Mouse (Mus musculus) heart, adult 2 months (tissue): ENCODE results near the gene Glp2r. TPM values are rescaled to one million over a fixed set of nuclear protein-coding genes. Genes with fewer than 3 reads are reported as not detected.

Experiments
- DNase-seq, 2 experiments: peaks; one replicate each; pipeline ENCODE4 v3.0.0; 2021
- H3K27ac ChIP-seq: fragments of 200-600 bp; 2 replicates; pipeline ENCODE4 v1.8.1; 2022
- H3K27me3 ChIP-seq: fragments of 200-500 bp; 2 replicates; pipeline ENCODE4 v1.6.1; 2012; ENCODE audit warnings: mild to moderate bottlenecking, low read length, inconsistent platforms, mixed read lengths; ENCODE audit not compliant: control insufficient read depth, insufficient read depth
- H3K36me3 ChIP-seq: fragments of 200-500 bp; 2 replicates; pipeline ENCODE4 v1.6.1; 2012; ENCODE audit warnings: low read length, inconsistent platforms; ENCODE audit not compliant: control insufficient read depth, insufficient read depth
- H3K4me1 ChIP-seq: fragments of 200-500 bp; 2 replicates; pipeline ENCODE4 v1.6.1; 2011; ENCODE audit warnings: low read length; ENCODE audit not compliant: control insufficient read depth, insufficient read depth
- H3K4me3 ChIP-seq: fragments of 200-600 bp; 2 replicates; pipeline ENCODE4 v1.8.1; 2022
- H3K79me2 ChIP-seq: fragments of 200-500 bp; replicated peaks from 2 replicates; pipeline ENCODE4 v1.6.1; 2012; ENCODE audit warnings: mild to moderate bottlenecking, inconsistent platforms, low read length, moderate library complexity, mixed read lengths; ENCODE audit not compliant: control insufficient read depth, insufficient read depth
- H3K9ac ChIP-seq: fragments of 200-500 bp; 2 replicates; pipeline ENCODE4 v1.6.1; 2012; ENCODE audit warnings: low read depth, mild to moderate bottlenecking, control low read depth, inconsistent platforms, low read length, mixed read lengths
- CTCF ChIP-seq: fragments of 200-600 bp; IDR thresholded peaks from 2 replicates; pipeline ENCODE4 v1.8.1; 2022; ENCODE audit warnings: antibody characterized with exemption, mild to moderate bottlenecking, moderate library complexity
- EP300 ChIP-seq: fragments of 200-500 bp; IDR thresholded peaks from 2 replicates; pipeline ENCODE4 v1.6.1; 2011; ENCODE audit warnings: low read depth, low read length, control low read depth; ENCODE audit not compliant: insufficient read depth
- POLR2A ChIP-seq: fragments of 200-500 bp; IDR thresholded peaks from 2 replicates; pipeline ENCODE4 v1.6.1; 2011; ENCODE audit warnings: mild to moderate bottlenecking, low read depth, low read length, control low read depth; ENCODE audit not compliant: insufficient read depth
- WGBS: fragments of 180-500 bp; shearing (Covaris S2); methylation state at CpG from one replicate; pipeline ENCODE4 v1.1.7; 2018; 5-methylcytosine and 5-hydroxymethylcytosine counted together
- intact Hi-C: fragments of 180-260 bp; cut with DNase I; formaldehyde crosslinking; loops from one replicate; pipeline ENCODE4 v1.15.1; 2025
- long read RNA-seq: library from polyadenylated mRNA; stranded (forward); transcript quantifications from one replicate; pipeline ENCODE4 v2.0.0, GENCODE M21; 2021
- polyA plus RNA-seq: library from polyadenylated mRNA; depleted of rRNA; stranded (reverse); fragments of >200 nt; gene quantifications from 2 replicates; pipeline ENCODE4 v1.2.3, GENCODE M21; 2012; rRNA removed
- total RNA-seq, 2 experiments: library from RNA; stranded (reverse); gene quantifications; 2 replicates each; pipeline ENCODE4 v1.2.3; 2021

Glp2r gene
- total RNA-seq, result not detected
- polyA plus RNA-seq, result not detected in 2 replicates
- long read RNA-seq, partial matches to known transcripts, result 0 of 16 reads
- long read RNA-seq, other reads (novel, unspliced or antisense), result 16 of 16 reads

DNA sequence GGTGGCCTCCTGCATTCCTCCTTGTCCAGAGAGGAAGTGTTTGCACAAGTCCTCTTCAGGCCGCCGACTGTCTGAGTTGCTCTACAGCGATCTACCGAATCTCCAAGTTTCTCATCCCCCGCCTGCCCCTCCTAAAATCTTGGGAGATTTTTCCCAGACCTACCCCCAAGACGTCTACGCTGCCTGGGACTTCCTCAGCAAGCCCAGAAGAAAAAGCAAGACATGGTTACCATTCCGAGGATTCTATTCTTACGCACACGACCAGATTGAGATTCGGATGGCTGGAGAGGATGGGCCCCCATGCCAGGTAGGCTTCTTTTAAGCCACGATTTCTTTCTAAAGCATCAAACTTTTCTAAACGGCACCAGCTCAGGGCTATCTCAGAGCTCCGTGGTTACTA is at the start of gene Glp2r:
Gene Glp2r, minus strand, starts transcription at position 101 of the 400 bp plus-strand sequence.
- intact Hi-C loops, result no loop called here
- H3K27me3 ChIP-seq, result no peaks in the 10 kb centered on the region
- H3K79me2 ChIP-seq, result no peaks in the 10 kb centered on the region
- DNase-seq, result no peak
- TF ChIP-seq EP300, result no peak
- TF ChIP-seq CTCF, result no peak
- no peak for TF ChIP-seq POLR2A
- no peaks in the 10 kb centered on the region for H3K36me3 ChIP-seq
- H3K27ac ChIP-seq, result no peak within 1 kb of the TSS
- 78% methylated on average over 14 of the region's 14 CpGs for WGBS
- H3K4me1 ChIP-seq, result no peaks in the 10 kb centered on the region
- no peak within 1 kb of the TSS for H3K4me3 ChIP-seq
- H3K9ac ChIP-seq, result no peak within 1 kb of the TSS

DNA sequence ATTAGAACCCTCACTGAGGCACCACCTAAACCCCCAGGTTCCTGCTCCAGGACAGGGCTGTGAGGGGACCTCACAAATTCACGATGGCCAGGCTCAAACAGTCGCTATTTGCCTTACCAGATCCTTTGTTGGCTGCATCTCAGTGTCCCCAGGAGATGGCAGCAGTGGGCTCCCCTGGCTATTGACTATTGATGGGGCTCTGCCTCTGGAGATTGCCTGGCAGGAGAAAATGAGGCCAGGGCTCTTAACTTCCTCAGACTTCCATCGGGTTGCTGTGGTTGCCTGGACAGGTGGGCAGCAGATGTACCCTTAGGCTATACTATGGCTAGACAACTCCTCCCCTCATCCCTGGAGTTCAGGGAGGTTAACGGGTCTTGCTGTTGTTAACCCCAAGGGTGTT is 49.3 kb upstream of the Glp2r start:
- Histone ChIP-seq H3K4me1 (no peaks in the 10 kb centered on the region), H3K79me2 (no peaks in the 10 kb centered on the region), H3K36me3 (no peaks in the 10 kb centered on the region), H3K9ac (no peak overlapping the region), H3K27me3 (no peaks in the 10 kb centered on the region), H3K27ac (no peak overlapping the region), H3K4me3 (no peak overlapping the region)
- 30% methylated on average over 4 of the region's 4 CpGs for WGBS
- DNase-seq, result peak in 1 of 2 experiments; percentile 31
- intact Hi-C loops, result no loop called here
- TF ChIP-seq CTCF (peak; percentile 67), EP300 (no peak)

DNA sequence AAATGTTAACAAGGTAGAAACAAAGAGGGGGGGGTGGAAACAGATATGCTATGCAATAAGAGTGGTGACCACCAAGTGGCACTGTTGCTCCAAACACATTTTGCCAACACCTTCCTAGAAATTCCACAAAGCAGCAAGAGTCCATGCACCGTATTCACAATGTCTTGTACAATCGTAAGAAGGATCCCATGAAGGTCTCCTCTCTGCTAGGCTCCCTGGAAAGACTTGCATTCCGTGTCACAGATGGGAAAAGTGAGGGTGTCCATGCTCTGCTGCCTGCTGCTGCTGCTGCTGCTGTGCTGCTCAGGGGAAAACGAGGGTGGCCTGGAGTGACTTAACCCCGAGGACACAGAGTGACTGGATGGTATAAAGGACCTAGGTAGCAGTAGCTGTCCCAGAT is 48.7 kb upstream of the Glp2r start:
- WGBS, result 8% methylated on average over 5 of the region's 5 CpGs
- H3K4me3 ChIP-seq, result no peak overlapping the region

DNA sequence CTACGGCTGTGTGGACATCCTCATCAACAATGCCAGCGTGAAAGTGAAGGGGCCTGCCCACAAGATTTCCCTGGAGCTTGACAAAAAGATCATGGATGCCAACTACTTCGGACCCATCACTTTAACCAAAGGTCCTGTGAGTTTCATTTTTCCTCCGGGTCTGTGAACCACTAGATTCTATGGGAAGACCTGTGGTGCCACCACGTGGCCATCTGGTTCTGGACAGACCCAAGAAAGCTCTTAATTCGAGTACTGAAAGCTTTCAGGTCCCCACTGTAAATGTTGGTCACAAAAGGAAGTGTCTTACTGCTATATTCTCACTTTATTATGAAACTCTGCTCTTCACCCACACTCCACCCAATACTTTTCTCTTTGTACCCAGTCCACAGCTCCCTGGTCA is 40.6 kb upstream of the Glp2r start:
- H3K27me3 ChIP-seq, result no peaks in the 10 kb centered on the region
- H3K4me3 ChIP-seq, result no peak overlapping the region
- no peak for TF ChIP-seq EP300
- TF ChIP-seq CTCF, result peak; percentile 57
- no peak for TF ChIP-seq POLR2A
- H3K36me3 ChIP-seq, result no peaks in the 10 kb centered on the region; the same call in 1 of the 2 replicates
- H3K79me2 ChIP-seq, result no peaks in the 10 kb centered on the region
- H3K4me1 ChIP-seq, result no peaks in the 10 kb centered on the region; the same call in 1 of the 2 replicates
- H3K27ac ChIP-seq, result no peak overlapping the region
- intact Hi-C loops, result no loop called here
- 55% methylated on average over 6 of the region's 6 CpGs for WGBS
- no peak overlapping the region for H3K9ac ChIP-seq
- DNase-seq, result no peak

More for the DNA sequence above, 48.7 kb upstream of the Glp2r start:
- no peak overlapping the region for H3K9ac ChIP-seq
- no peaks in the 10 kb centered on the region for H3K4me1 ChIP-seq
- no peaks in the 10 kb centered on the region for H3K27me3 ChIP-seq
- DNase-seq, result no peak
- intact Hi-C loops, result loop anchor here (2.0 kb wide), 2 partner anchors 35 to 111 kb away; no protein-coding TSS in a partner anchor
- H3K36me3 ChIP-seq, result no peaks in the 10 kb centered on the region
- H3K79me2 ChIP-seq, result no peaks in the 10 kb centered on the region
- H3K27ac ChIP-seq, result no peak overlapping the region
- TF ChIP-seq CTCF (peak; percentile 75), POLR2A (no peak)

DNA sequence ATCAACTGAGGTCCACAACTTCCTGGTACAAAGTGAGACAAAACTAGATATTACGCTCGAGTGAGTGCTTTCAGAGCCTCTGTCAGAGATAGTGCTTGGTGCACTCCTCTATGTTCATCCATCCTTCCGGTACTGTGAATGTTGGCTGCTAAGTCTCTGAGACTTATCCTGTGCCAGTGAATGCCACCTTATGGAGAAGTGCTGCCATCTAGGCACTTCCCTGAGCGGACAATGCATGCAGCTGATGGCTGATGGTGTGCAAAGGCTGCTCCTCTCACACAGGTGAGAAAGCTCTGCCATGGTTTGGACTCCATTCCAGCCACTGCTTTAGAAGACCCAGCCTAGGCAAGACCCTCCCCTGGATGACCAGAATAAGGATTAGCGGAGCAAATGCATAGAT is 37.1 kb upstream of the Glp2r start:
- Histone ChIP-seq H3K4me3 (no peak overlapping the region), H3K9ac (no peak overlapping the region), H3K79me2 (no peaks in the 10 kb centered on the region), H3K4me1 (peaks cover 6% of the 10 kb centered on the region; the same call in 1 of the 2 replicates), H3K27ac (no peak overlapping the region), H3K27me3 (no peaks in the 10 kb centered on the region), H3K36me3 (no peaks in the 10 kb centered on the region; the same call in 1 of the 2 replicates)
- intact Hi-C loops, result loop anchor here (2.0 kb wide), 1 partner anchor 51 kb away; no protein-coding TSS in a partner anchor
- DNase-seq, result no peak
- WGBS, result 54% methylated on average over 5 of the region's 5 CpGs
- no peak for TF ChIP-seq POLR2A
- TF ChIP-seq CTCF, result peak; percentile 55
- TF ChIP-seq EP300, result 0 out of 2 replicates have a peak, but pooled peaks have one; percentile 18

DNA sequence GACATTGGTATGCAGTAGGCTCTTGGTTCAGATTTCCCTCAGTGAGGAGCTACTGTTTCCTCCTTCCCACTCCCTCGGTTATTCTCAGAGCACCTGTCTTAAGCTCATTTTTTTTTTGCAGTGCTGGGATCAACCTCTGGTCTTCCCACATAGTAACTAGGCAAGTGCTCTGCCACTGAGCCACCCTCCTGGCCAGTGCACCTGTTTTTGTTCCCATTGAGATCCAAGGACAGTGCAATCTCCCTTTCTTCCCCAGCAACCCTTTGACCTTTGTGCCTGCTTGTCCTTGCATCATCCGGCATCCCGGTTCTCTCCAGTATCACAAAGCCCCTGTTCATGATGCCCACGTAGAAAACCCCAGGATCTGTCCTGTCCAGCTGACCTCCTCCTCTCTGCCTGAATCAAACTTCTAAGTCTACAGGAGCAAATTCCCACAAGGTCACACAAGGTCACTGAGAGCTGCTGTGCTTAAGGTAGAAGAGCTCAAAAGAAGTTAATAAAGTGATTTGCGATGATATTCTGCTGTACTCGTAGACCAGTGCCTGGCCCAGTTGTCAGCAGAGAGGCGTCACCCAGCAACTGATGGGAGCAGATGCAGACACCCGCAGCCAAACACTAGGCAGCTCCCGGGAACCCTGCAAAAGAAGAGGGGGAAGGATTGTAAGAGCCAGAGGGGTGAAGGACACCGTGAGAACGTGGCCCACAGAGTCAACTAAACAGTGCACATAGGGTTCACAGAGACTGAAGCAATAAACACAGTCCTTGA is 36.1 kb upstream of the Glp2r start:
- no peak overlapping the region for H3K9ac ChIP-seq
- H3K27me3 ChIP-seq, result no peaks in the 10 kb centered on the region
- 75% methylated on average over 11 of the region's 11 CpGs for WGBS
- H3K36me3 ChIP-seq, result no peaks in the 10 kb centered on the region; the same call in 1 of the 2 replicates
- no peak overlapping the region for H3K27ac ChIP-seq
- DNase-seq, result no peak
- no peaks in the 10 kb centered on the region for H3K79me2 ChIP-seq
- intact Hi-C loops, result no loop called here
- TF ChIP-seq POLR2A (no peak), CTCF (no peak), EP300 (no peak)
- H3K4me1 ChIP-seq, result peaks cover 6% of the 10 kb centered on the region; the same call in 1 of the 2 replicates
- H3K4me3 ChIP-seq, result no peak overlapping the region
